Mouse (Mus musculus) testis, adult 10 weeks (tissue): ENCODE measurements around the gene Wdfy1. TPM values are rescaled to one million over a fixed set of nuclear protein-coding genes. Genes with fewer than 3 reads are reported as not detected.

ENCODE experiments used
- polyA plus RNA-seq: library from polyadenylated mRNA; stranded (reverse); fragments of 350-450 nt; fragmentation: Illumina TruSeq; extraction: RNeasy Lipid Tissue Mini Kit (QIAGEN cat#74804); gene quantifications from one replicate; pipeline ENCODE4 v1.2.3, GENCODE M21; 2014; ENCODE audit warnings: low read depth, low replicate concordance

Gene Wdfy1
- polyA plus RNA-seq: 19.4 TPM

DNA sequence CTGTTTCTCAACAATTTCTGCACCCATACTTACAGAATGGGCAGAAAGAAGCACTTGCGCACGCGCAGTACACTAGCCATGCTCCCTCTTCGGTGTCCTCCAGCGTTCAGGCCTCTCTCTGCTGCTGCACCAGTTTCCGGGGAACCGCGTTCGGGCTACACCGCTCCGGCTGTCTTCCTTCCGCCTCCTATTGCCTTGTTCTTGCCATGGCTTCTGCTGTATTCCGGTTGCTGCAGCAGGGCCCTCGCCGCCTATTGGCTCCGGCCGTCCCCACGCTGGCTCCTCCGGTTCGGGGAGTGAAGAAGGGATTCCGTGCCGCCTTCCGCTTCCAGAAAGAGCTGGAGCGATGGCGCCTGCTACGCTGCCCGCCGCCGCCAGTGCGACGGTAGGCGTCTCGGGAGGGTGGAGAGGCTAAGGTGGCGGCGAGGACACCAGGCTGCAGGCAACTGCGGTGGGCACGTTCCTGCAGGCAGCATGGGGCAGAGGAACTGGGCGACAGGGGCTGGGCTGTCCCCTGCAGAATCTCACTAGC is at the start of gene Wdfy1, which contains the start of gene Mrpl44:
Wdfy1 (minus strand) TSS at position 217 of the 532 bp plus-strand sequence.
Mrpl44 (plus strand) TSS at position 92 of the 532 bp plus-strand sequence.

DNA sequence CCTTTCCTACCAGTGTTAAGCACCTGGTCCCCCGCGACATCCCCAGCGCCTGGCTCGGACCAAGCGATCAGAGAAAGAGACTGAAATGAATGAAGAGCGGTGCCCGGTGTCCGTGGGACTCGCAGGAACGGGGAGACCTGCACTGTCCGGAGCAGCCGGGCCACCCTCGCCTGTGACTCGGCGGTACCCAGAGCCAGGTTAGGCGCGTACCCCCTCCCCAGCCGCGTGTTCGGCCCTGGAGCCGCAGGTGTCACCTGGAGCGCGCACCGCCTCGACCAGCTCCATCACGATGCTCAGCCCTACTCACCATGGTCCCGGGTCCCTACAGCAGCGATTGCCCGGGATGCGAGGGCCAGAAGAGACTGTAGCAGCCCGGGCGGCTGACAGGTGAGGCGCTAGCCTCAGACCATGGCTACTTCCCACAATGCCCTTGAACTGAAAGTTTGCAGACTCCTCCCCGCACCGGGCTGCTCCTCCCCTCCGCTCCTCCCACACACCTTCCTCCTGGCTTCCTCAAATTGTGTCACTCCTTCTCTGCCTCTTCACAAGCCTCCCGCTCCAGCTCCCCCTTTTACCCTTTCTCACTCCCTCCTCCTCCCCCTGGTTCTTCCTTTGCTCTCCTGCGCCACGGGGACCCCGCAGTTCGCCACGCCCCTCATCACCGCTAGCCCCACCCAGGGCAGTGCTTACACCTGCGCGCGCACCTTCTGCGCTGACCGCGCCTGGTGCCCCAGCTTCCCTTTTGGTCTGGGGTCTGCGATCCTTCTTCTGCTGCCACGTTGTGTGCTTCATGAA is 104.2 kb downstream of the Wdfy1 start, which contains the start of gene Ap1s3:
Ap1s3 (minus strand) TSS at position 430 of the 795 bp plus-strand sequence.

Other genes with a start within 250 kb of the Wdfy1 start
- 1.3 TPM for gene Ap1s3, start 104.2 kb downstream of the Wdfy1 start, polyA plus RNA-seq
- 5.5 TPM for gene Mrpl44, start 125 bp downstream of the Wdfy1 start, polyA plus RNA-seq
- gene Serpine2, start 85.0 kb upstream of the Wdfy1 start, polyA plus RNA-seq: 1.8 TPM